ENCODE assay signal across 11 mouse cellular contexts in the genomic region with DNA sequence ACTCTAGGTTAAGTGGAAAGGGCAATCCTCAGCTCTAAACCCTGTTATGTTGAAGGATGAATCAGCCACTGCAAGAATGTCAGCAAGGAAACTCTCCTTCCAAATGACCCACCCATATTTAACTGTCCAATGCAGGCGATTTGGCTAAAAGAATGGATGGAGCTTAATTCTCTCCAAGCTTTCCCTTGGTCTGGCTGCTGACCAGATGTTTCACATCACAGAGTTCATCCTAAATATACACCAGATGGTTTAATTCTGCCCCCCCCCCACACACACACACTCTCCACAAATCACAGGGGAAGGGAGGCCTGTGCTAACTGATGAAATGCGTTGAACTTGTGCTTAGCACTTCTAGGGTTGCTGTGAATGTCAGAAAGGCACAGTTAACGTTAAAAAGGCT. TPM values are rescaled to one million over a fixed set of nuclear protein-coding genes. Genes with fewer than 3 reads are reported as not detected.
DNase-seq lines count a peak whose midpoint lies in the region; ATAC-seq lines count a peak whose summit lies in the region.
"Had no signal": no experiment of that assay in that cellular context is flagged by ENCODE, and none has a peak within 500 bp of the region (broad histone marks: within the 10 kb centered on the region; RNA-seq: fewer than 3 reads in every experiment).

No protein-coding gene starts in this region.

- 8% methylated on average over 3 of the region's 3 CpGs for WGBS in limb, embryonic 11.5 days

- no peak overlapping the region for H3K27ac ChIP-seq in limb, embryonic 11.5 days (replicated peaks; ENCODE audit: low read depth, low read length)
- H3K27ac ChIP-seq: liver, embryonic 13.5 days; midbrain, embryonic 15.5 days had no signal

- H3K4me2 ChIP-seq in limb, embryonic 11.5 days (ENCODE audit: low read depth, severe bottlenecking), result no peak overlapping the region
- H3K4me2 ChIP-seq: heart, embryonic 12.5 days; liver, embryonic 13.5 days; midbrain, embryonic 15.5 days had no signal

- no peak for ATAC-seq in limb, embryonic 11.5 days (ENCODE audit: insufficient number of reproducible peaks, low FRiP score, low TSS enrichment, low read depth)
- ATAC-seq: midbrain, embryonic 15.5 days had no signal

- DNase-seq in kidney, adult 9 months, result peak; percentile 6
- DNase-seq in kidney, adult 8-10 months, result no peak
- DNase-seq in NIH3T3 (ENCODE audit: low read depth), result peak; percentile 91
- DNase-seq in embryo, embryonic 11.5 days (ENCODE audit: low read depth, low spot score), result peak; percentile 46
- peak; percentile 27 for DNase-seq in limb, embryonic 11.5 days (ENCODE audit: low spot score)
- DNase-seq in urinary bladder, postnatal 14 days (ENCODE audit: low spot score), result no peak
- DNase-seq in spleen, adult 12 weeks (ENCODE audit: low spot score), result no peak
- DNase-seq: cerebellum, adult 8-10 months; liver, embryonic 13.5 days had no signal

- no peak overlapping the region for H3K9ac ChIP-seq in limb, embryonic 11.5 days (ENCODE audit: low read length)
- H3K9ac ChIP-seq: heart, embryonic 12.5 days; liver, embryonic 13.5 days; midbrain, embryonic 15.5 days had no signal

- no peaks in the 10 kb centered on the region for H3K9me3 ChIP-seq in limb, embryonic 11.5 days (ENCODE audit: control insufficient read depth, low read length)
- H3K9me3 ChIP-seq: heart, embryonic 12.5 days; liver, embryonic 13.5 days; midbrain, embryonic 15.5 days had no signal

- no peak overlapping the region for H3K4me3 ChIP-seq in limb, embryonic 11.5 days (ENCODE audit: low read depth, low read length)
- H3K4me3 ChIP-seq: heart, embryonic 12.5 days; liver, embryonic 13.5 days; midbrain, embryonic 15.5 days had no signal

- no peaks in the 10 kb centered on the region for H3K36me3 ChIP-seq in limb, embryonic 11.5 days (ENCODE audit: control insufficient read depth, insufficient read depth, low read length)
- H3K36me3 ChIP-seq: heart, embryonic 12.5 days; liver, embryonic 13.5 days; midbrain, embryonic 15.5 days had no signal

- H3K4me1 ChIP-seq in limb, embryonic 11.5 days (ENCODE audit: control insufficient read depth, insufficient read depth, low read length), result no peaks in the 10 kb centered on the region
- H3K4me1 ChIP-seq: heart, embryonic 12.5 days; liver, embryonic 13.5 days; midbrain, embryonic 15.5 days had no signal

- no peaks in the 10 kb centered on the region for H3K27me3 ChIP-seq in limb, embryonic 11.5 days (ENCODE audit: control insufficient read depth, insufficient read depth, low read length)
- H3K27me3 ChIP-seq: heart, embryonic 12.5 days; liver, embryonic 13.5 days; midbrain, embryonic 15.5 days had no signal

RNA-seq across cellular contexts. Expression of gene Nps, which starts 21.4 kb away (rescaled TPM):
- polyA plus RNA-seq in limb, embryonic 11.5 days (2014; fragmentation: Nextera tagmentation; extraction: Ambion mirVana), result not detected in 2 replicates
- polyA plus RNA-seq: heart, embryonic 12.5 days; liver, embryonic 13.5 days had no signal

Comparison
In these comparisons a context has a peak if more than half of its experiments do, and no peak if none do; other contexts are left out.
1. DNase-seq: peak in kidney, adult 9 months (single experiment), NIH3T3 (single experiment), embryo, embryonic 11.5 days (single experiment) and limb, embryonic 11.5 days (single experiment); none in kidney, adult 8-10 months (0 of 2), urinary bladder, postnatal 14 days (single experiment) and spleen, adult 12 weeks (single experiment).